Mouse (Mus musculus): ENCODE measurements at regions not wholly inside any gene's neighbourhood (a gene's known extent, or its start where the extent isn't known, plus 50 kb on each side); places are given as distances from the start of the nearest gene placed in this dataset.

DNA sequence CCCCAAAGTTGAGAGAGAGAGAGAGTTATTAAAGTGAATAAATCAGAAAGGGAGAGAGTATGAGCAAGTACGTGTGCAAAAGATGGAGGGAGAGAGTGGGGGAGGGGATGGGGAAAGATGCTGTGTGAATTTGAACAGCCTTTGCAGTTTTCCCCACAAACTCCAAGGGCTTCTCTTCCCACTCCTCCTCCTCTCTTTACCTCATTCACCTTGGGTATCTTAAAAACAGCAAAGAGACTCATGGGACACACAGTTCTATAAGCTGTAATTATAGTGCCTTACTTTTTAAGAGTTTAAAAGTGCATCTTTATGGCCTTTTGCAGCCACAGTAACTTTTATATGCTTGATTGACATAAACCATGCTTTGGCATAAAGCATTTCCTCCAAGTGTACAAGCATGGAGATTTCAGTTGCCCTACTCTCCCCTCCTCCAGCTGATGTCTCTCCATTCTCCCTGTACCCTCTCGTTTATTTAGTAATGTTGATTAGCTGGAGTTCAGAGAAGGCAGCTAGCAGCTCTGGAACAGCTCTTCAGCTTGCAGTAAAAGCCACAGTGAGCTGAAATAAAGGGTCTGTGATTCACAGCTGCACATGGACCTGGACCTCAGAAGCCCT, 156.7 kb downstream of the Tbx18 start:
- H3K27ac ChIP-seq (ENCODE audit: low read depth, low read length), result no peak overlapping the region
- 44% methylated on average over 2 of the region's 2 CpGs for WGBS
- H3K4me2 ChIP-seq (ENCODE audit: low read depth, low read length), result no peak overlapping the region
- no peaks in the 10 kb centered on the region for H3K27me3 ChIP-seq (ENCODE audit: control insufficient read depth, insufficient read depth, low read length)
- no peak for ATAC-seq (ENCODE audit: low read depth)
- H3K4me1 ChIP-seq (ENCODE audit: control insufficient read depth, insufficient read depth, low read length), result no peaks in the 10 kb centered on the region
- H3K9me3 ChIP-seq (ENCODE audit: control insufficient read depth, low read length), result no peaks in the 10 kb centered on the region
- no peak overlapping the region for H3K9ac ChIP-seq (replicated peaks; ENCODE audit: low read depth, low read length)
- H3K36me3 ChIP-seq (ENCODE audit: control insufficient read depth, insufficient read depth, low read length), result no peaks in the 10 kb centered on the region
- no peak overlapping the region for H3K4me3 ChIP-seq (ENCODE audit: low read depth, low read length)

DNA sequence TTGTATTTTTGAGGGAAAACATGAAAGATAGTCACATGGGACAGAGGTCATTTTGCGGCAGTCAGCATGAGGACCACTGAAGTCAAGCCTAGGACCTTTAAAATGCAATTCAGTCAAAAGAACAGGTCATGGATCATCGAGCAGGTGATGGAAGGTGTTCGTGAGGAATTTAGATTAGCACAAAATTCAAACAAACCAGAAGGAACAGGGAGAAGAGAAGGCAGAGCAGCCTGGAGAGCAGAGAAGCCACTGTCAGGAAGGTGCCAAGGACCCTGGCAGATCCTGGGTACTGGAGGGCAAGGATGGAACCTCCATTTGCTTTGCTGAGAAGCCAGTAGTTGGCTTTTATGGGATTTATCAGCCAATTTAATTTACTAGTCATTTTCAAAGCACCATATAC, 167.8 kb downstream of the Tbx18 start:
- Histone ChIP-seq H3K36me3 (ENCODE audit: control insufficient read depth, insufficient read depth, low read length) (no peaks in the 10 kb centered on the region), H3K27me3 (ENCODE audit: control insufficient read depth, insufficient read depth, low read length) (no peaks in the 10 kb centered on the region), H3K4me3 (ENCODE audit: low read depth, low read length) (no peak overlapping the region), H3K9me3 (ENCODE audit: control insufficient read depth, low read length) (no peaks in the 10 kb centered on the region), H3K27ac (ENCODE audit: low read depth, low read length) (no peak overlapping the region), H3K9ac (replicated peaks; ENCODE audit: low read depth, low read length) (no peak overlapping the region), H3K4me1 (ENCODE audit: control insufficient read depth, insufficient read depth, low read length) (no peaks in the 10 kb centered on the region), H3K4me2 (ENCODE audit: low read depth, low read length) (no peak overlapping the region)
- 74% methylated on average over 3 of the region's 3 CpGs for WGBS
- no peak for ATAC-seq (ENCODE audit: low read depth)

DNA sequence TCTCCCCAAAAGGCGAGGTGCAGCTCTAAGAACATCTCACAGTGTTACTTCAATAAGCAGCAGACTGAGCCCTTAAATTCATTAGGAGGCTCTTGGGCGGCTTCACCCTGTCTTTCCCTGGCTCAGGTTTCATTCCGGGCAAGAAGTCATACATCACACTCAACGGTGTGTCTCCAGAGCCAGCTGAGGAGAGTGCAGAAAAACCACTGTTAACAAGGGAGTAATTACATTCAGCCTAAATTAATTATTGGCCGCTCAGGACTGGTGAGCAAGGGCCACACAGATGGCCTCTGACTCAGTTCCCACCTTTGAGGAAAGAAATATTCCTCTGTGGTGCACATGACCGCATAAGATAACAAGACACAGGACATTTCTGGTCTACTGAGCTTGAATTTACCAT, 168.3 kb downstream of the Tbx18 start:
- no peaks in the 10 kb centered on the region for H3K27me3 ChIP-seq (ENCODE audit: control insufficient read depth, insufficient read depth, low read length)
- no peak overlapping the region for H3K9ac ChIP-seq (replicated peaks; ENCODE audit: low read depth, low read length)
- 63% methylated on average over 6 of the region's 6 CpGs for WGBS
- H3K4me2 ChIP-seq (ENCODE audit: low read depth, low read length), result no peak overlapping the region
- no peak for ATAC-seq (ENCODE audit: low read depth)
- no peaks in the 10 kb centered on the region for H3K9me3 ChIP-seq (ENCODE audit: control insufficient read depth, low read length)
- H3K36me3 ChIP-seq (ENCODE audit: control insufficient read depth, insufficient read depth, low read length), result no peaks in the 10 kb centered on the region
- H3K27ac ChIP-seq (ENCODE audit: low read depth, low read length), result no peak overlapping the region
- H3K4me1 ChIP-seq (ENCODE audit: control insufficient read depth, insufficient read depth, low read length), result no peaks in the 10 kb centered on the region
- H3K4me3 ChIP-seq (ENCODE audit: low read depth, low read length), result no peak overlapping the region

DNA sequence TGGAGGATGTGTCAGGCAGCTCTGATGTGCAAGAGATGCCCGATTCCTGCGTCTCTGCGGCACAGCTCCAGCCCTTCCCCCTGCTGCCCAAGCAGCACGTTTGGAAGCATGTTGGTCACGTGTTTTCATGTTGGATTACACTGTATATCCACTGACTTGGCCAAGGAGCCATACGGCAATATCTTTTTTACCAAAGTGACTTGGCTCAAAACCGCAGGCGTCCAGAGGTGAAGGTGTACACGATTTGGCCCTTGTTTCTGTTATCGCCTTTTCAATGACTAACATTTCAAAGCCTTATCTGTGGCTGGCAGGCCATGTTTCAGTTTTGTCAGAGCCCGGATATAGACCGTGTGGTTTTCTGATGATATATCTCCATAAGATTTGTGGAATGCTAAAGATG, 173.2 kb downstream of the Tbx18 start:
- Histone ChIP-seq H3K36me3 (ENCODE audit: control insufficient read depth, insufficient read depth, low read length) (no peaks in the 10 kb centered on the region), H3K9me3 (ENCODE audit: control insufficient read depth, low read length) (no peaks in the 10 kb centered on the region), H3K4me3 (ENCODE audit: low read depth, low read length) (no peak overlapping the region), H3K27me3 (ENCODE audit: control insufficient read depth, insufficient read depth, low read length) (no peaks in the 10 kb centered on the region), H3K4me1 (ENCODE audit: control insufficient read depth, insufficient read depth, low read length) (no peaks in the 10 kb centered on the region), H3K4me2 (ENCODE audit: low read depth, low read length) (no peak overlapping the region), H3K27ac (ENCODE audit: low read depth, low read length) (no peak overlapping the region), H3K9ac (replicated peaks; ENCODE audit: low read depth, low read length) (no peak overlapping the region)
- 81% methylated on average over 12 of the region's 12 CpGs for WGBS
- no peak for ATAC-seq (ENCODE audit: low read depth)

DNA sequence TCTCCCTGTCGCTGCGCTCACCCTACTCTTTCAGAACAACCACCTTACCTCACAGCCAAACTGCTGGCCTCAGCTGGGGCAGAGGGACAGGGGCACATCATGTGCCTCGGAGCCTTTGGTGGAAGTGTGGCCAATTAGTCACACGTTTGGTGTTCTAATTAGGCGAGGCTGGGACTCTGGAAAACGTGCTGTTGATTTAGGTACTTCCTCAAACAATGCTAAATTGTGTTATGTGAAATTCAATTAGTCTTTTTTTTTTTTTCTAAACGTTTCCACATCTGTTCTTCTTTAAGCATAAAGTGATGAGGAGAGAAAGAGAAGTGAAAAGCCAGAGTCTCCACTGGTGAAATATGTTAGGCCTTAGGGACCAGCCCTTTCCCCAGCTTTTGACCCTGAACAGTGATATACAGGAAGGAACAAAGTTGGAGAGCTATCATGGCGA, 174.1 kb downstream of the Tbx18 start:
- 32% methylated on average over 8 of the region's 8 CpGs for WGBS
- H3K27me3 ChIP-seq (ENCODE audit: control insufficient read depth, insufficient read depth, low read length), result no peaks in the 10 kb centered on the region
- no peak for ATAC-seq (ENCODE audit: low read depth)

DNA sequence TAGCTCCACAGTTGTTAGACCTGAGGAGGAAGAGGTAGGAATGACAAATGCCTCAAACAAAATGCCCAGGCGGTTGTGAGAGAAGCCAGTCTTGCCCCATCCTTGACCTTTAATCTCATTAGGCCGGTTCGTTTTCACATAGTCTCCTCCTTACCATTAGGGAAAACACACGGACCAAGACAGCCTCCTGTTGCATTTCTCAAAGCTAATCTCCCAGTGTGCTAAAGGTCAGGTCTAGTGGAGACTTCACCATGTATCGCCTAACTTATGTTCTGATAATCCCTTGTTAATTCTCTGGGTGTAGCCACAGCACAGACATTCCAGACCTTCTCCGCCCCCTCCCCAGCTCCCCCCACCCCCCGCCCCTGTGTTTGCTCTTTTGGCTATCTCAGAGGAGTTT, 174.5 kb downstream of the Tbx18 start:
- Histone ChIP-seq H3K27ac (ENCODE audit: low read depth, low read length) (no peak overlapping the region), H3K9ac (replicated peaks; ENCODE audit: low read depth, low read length) (no peak overlapping the region), H3K36me3 (ENCODE audit: control insufficient read depth, insufficient read depth, low read length) (no peaks in the 10 kb centered on the region), H3K4me3 (ENCODE audit: low read depth, low read length) (no peak overlapping the region), H3K27me3 (ENCODE audit: control insufficient read depth, insufficient read depth, low read length) (no peaks in the 10 kb centered on the region), H3K4me2 (ENCODE audit: low read depth, low read length) (no peak overlapping the region), H3K4me1 (ENCODE audit: control insufficient read depth, insufficient read depth, low read length) (no peaks in the 10 kb centered on the region), H3K9me3 (ENCODE audit: control insufficient read depth, low read length) (no peaks in the 10 kb centered on the region)
- no peak for ATAC-seq (ENCODE audit: low read depth)
- WGBS, result 58% methylated on average over 7 of the region's 7 CpGs

More for the DNA sequence above, 174.1 kb downstream of the Tbx18 start:
- H3K36me3 ChIP-seq (ENCODE audit: control insufficient read depth, insufficient read depth, low read length), result no peaks in the 10 kb centered on the region
- H3K27ac ChIP-seq (ENCODE audit: low read depth, low read length), result no peak overlapping the region
- no peak overlapping the region for H3K4me2 ChIP-seq (ENCODE audit: low read depth, low read length)
- H3K9me3 ChIP-seq (ENCODE audit: control insufficient read depth, low read length), result no peaks in the 10 kb centered on the region
- H3K4me3 ChIP-seq (ENCODE audit: low read depth, low read length), result no peak overlapping the region
- no peaks in the 10 kb centered on the region for H3K4me1 ChIP-seq (ENCODE audit: control insufficient read depth, insufficient read depth, low read length)
- no peak overlapping the region for H3K9ac ChIP-seq (replicated peaks; ENCODE audit: low read depth, low read length)

DNA sequence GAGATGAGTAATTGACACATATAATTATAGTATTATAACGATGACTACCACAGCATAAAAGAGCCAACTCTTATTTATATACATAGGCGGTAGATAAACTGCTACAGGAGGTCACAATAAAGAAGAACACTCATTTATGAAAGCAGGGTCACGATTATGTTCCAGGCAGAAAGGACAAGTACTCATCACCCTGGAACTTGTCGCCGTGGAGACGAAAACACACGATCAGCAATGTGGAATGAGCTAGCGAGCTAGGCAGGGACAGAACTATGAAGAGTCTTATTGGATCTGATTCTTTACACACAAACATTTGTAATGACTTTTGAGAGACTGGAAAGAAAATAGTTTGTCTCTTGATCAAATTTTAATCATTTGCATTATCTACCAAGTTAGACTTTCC, 197.9 kb downstream of the Tbx18 start:
- Histone ChIP-seq H3K4me2 (ENCODE audit: low read depth, low read length) (no peak overlapping the region), H3K9ac (replicated peaks; ENCODE audit: low read depth, low read length) (no peak overlapping the region), H3K4me1 (ENCODE audit: control insufficient read depth, insufficient read depth, low read length) (no peaks in the 10 kb centered on the region), H3K36me3 (ENCODE audit: control insufficient read depth, insufficient read depth, low read length) (no peaks in the 10 kb centered on the region), H3K9me3 (ENCODE audit: control insufficient read depth, low read length) (no peaks in the 10 kb centered on the region), H3K4me3 (ENCODE audit: low read depth, low read length) (no peak overlapping the region), H3K27me3 (ENCODE audit: control insufficient read depth, insufficient read depth, low read length) (no peaks in the 10 kb centered on the region), H3K27ac (ENCODE audit: low read depth, low read length) (no peak overlapping the region)
- WGBS, result 55% methylated on average over 8 of the region's 8 CpGs
- ATAC-seq (ENCODE audit: low read depth), result no peak

DNA sequence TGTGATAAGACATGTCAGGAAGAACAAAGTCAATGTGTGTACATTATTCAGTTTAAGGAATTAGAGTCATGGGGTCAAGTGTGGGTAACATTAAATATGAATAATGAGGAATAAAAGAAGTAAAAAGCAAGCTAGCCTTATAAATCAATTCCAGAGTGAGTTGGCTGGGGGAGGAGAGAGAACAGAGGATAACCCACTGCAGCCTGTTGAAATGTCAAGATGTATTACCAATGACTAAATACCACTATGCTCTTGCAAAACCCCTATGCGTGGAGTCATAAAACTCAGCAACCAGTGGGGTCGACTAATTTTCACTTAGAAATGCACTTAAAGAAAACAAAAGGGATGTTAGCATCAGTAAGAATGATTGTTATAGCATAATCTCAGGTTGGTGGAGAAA, 201.2 kb downstream of the Tbx18 start:
- Histone ChIP-seq H3K4me2 (ENCODE audit: low read depth, low read length) (no peak overlapping the region), H3K9ac (replicated peaks; ENCODE audit: low read depth, low read length) (no peak overlapping the region), H3K9me3 (ENCODE audit: control insufficient read depth, low read length) (no peaks in the 10 kb centered on the region), H3K4me1 (ENCODE audit: control insufficient read depth, insufficient read depth, low read length) (no peaks in the 10 kb centered on the region), H3K27me3 (ENCODE audit: control insufficient read depth, insufficient read depth, low read length) (no peaks in the 10 kb centered on the region), H3K36me3 (ENCODE audit: control insufficient read depth, insufficient read depth, low read length) (no peaks in the 10 kb centered on the region), H3K4me3 (ENCODE audit: low read depth, low read length) (no peak overlapping the region), H3K27ac (ENCODE audit: low read depth, low read length) (no peak overlapping the region)
- 87% methylated on average over 2 of the region's 2 CpGs for WGBS
- no peak for ATAC-seq (ENCODE audit: low read depth)

DNA sequence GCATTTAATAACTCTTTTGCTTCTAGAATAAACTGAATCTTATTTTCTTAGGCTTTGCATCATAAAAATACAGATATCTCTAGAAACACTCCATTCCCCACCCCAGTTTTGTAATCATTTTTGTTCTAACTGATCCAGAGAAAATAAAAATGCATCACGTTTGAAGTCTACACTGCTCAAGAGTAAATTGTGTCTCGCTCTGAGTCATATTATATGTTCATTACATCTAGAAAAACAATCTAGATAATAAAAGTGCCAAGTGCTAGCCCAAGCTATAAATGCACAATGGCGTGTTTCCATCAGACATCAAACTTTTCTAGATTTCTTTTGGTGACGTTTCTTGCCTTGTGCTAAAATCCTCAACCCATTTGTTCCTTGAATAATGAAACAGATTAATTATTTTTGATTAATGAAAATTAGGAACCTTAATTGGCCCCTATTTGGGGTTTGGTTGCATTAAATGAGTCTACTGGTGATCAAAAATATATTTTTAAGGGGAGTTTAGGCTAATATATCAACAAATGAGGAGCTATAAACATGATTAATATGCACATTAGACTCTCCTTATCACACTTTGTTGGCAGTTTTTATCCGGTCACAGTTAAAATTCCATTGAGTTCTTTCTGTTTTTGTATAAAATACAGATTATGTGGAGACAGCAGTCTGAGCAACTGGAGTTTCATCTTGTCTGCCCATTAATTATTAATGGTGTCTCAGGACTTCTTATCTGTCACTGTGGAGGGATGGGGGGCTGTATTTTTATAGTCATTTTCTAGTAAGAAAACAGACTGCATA, 206.0 kb downstream of the Tbx18 start:
- Histone ChIP-seq H3K4me1 (ENCODE audit: control insufficient read depth, insufficient read depth, low read length) (no peaks in the 10 kb centered on the region), H3K36me3 (ENCODE audit: control insufficient read depth, insufficient read depth, low read length) (no peaks in the 10 kb centered on the region), H3K9me3 (ENCODE audit: control insufficient read depth, low read length) (no peaks in the 10 kb centered on the region), H3K27me3 (ENCODE audit: control insufficient read depth, insufficient read depth, low read length) (no peaks in the 10 kb centered on the region), H3K9ac (replicated peaks; ENCODE audit: low read depth, low read length) (no peak overlapping the region), H3K4me3 (ENCODE audit: low read depth, low read length) (no peak overlapping the region), H3K27ac (ENCODE audit: low read depth, low read length) (no peak overlapping the region), H3K4me2 (ENCODE audit: low read depth, low read length) (no peak overlapping the region)
- ATAC-seq (ENCODE audit: low read depth), result no peak
- WGBS, result 86% methylated on average over 5 of the region's 5 CpGs
